Mouse (Mus musculus): Measurements from ENCODE around the gene Kdm2b.

DNA sequence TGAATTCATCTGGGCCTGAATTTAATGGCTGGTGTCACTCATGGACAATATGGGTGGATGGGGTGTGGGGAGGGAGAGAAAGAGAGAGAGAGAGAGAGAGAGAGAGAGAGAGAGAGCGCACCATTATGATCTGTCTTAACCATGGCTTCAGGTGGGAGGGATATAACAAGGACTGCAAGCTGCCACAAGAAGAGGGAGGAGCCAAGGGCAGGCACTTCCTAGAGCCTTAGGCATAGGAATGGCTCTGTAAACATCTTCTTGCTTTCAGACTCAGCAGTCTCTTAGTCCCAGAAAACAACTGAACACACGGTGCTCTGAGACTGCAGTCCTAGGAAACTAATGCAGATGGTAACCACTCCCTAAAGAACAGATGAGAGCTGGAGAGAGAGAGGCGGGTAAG, 61.3 kb downstream of the Kdm2b start:
- TF ChIP-seq CTCF (IDR thresholded peaks at IDR 0.05; ENCODE audit: borderline replicate concordance, insufficient read depth, low read depth, low read length) (no peak), POLR2A (IDR thresholded peaks at IDR 0.05; ENCODE audit: borderline replicate concordance, insufficient read depth, low read length) (no peak)
